Mouse (Mus musculus): ENCODE measurements around the gene Hes1.

- TF ChIP-seq CTCF (IDR thresholded peaks at IDR 0.05; ENCODE audit: low read depth, low read length) (no peak), POLR2A (IDR thresholded peaks at IDR 0.05; ENCODE audit: borderline replicate concordance, low read depth, low read length) (no peak)
Observed at GRCm38 (mm10) chr16:30050767-30051490, 13.3 kb upstream of the Hes1 start.

Measured in bone marrow macrophage, adult 2 months (primary cell).